Mouse (Mus musculus) brown adipose tissue, adult 24 weeks (tissue): Measurements from ENCODE around the gene 2010111I01Rik. TPM values are rescaled to one million over a fixed set of nuclear protein-coding genes. Genes with fewer than 3 reads are reported as not detected.

Experiments used
- H3K27ac ChIP-seq: fragments of 200-500 bp; replicated peaks from 2 replicates; pipeline ENCODE4 v1.5.1; 2012; ENCODE audit warnings: low read depth, mild to moderate bottlenecking, low read length
- H3K4me1 ChIP-seq: fragments of 200-500 bp; 2 replicates; pipeline ENCODE4 v1.6.1; 2012; ENCODE audit warnings: low read length, mixed read lengths; ENCODE audit not compliant: control insufficient read depth, insufficient read depth, insufficient read length
- H3K4me3 ChIP-seq: fragments of 200-500 bp; 2 replicates; pipeline ENCODE4 v1.5.1; 2012; ENCODE audit warnings: low read depth, mild to moderate bottlenecking, low read length, moderate library complexity; ENCODE audit not compliant: insufficient read depth
- polyA plus RNA-seq: library from polyadenylated mRNA; stranded (reverse); fragments of >200 nt; gene quantifications from 2 replicates; pipeline ENCODE4 v1.2.4, GENCODE M21; 2012; ENCODE audit not compliant: missing spikeins, insufficient read depth, insufficient read length

2010111I01Rik gene
- polyA plus RNA-seq, 1 experiment = 10.7 TPM

- Histone ChIP-seq H3K27ac (peak overlapping the region; percentile 39), H3K4me1 (peaks cover 38% of the 10 kb centered on the region), H3K4me3 (peak overlapping the region; percentile 39; the same call in 1 of the 2 replicates)
Observed at GRCm38 (mm10) chr13:63274488-63275166, 309.9 kb downstream of the 2010111I01Rik start.

- Histone ChIP-seq H3K4me3 (no peak overlapping the region), H3K27ac (no peak overlapping the region), H3K4me1 (peaks cover 45% of the 10 kb centered on the region)
Observed at GRCm38 (mm10) chr13:63276389-63276788, 311.7 kb downstream of the 2010111I01Rik start.

- Histone ChIP-seq H3K4me3 (no peak overlapping the region), H3K4me1 (peaks cover 45% of the 10 kb centered on the region), H3K27ac (peak overlapping the region; percentile 54)
Observed at GRCm38 (mm10) chr13:63277316-63277715, 312.6 kb downstream of the 2010111I01Rik start.

- H3K27ac ChIP-seq = peak overlapping the region; percentile 87
- H3K4me3 ChIP-seq = peak overlapping the region; percentile 22; the same call in 1 of the 2 replicates
- H3K4me1 ChIP-seq = peaks cover 42% of the 10 kb centered on the region
Observed at GRCm38 (mm10) chr13:63278141-63278631, 313.5 kb downstream of the 2010111I01Rik start.

- Histone ChIP-seq H3K4me1 (peaks cover 39% of the 10 kb centered on the region), H3K4me3 (peak overlapping the region; percentile 22)
Observed at GRCm38 (mm10) chr13:63278796-63279475, 314.2 kb downstream of the 2010111I01Rik start.

GRCm38 (mm10) chr13:63279807-63280206, 315.1 kb downstream of the 2010111I01Rik start:
- H3K27ac ChIP-seq = peak overlapping the region; percentile 87
- H3K4me3 ChIP-seq = 0 out of 2 replicates have a peak overlapping the region, but pooled peaks have one; percentile 7
- H3K4me1 ChIP-seq = peaks cover 36% of the 10 kb centered on the region

More at GRCm38 (mm10) chr13:63278796-63279475, 314.2 kb downstream of the 2010111I01Rik start:
- H3K27ac ChIP-seq = peak overlapping the region; percentile 87

GRCm38 (mm10) chr13:63280344-63280743, 315.7 kb downstream of the 2010111I01Rik start:
- peak overlapping the region; percentile 33 for H3K27ac ChIP-seq
- peak overlapping the region; percentile 1; the same call in 1 of the 2 replicates for H3K4me3 ChIP-seq
- H3K4me1 ChIP-seq = peaks cover 36% of the 10 kb centered on the region

GRCm38 (mm10) chr13:63281206-63281605, 316.5 kb downstream of the 2010111I01Rik start:
- Histone ChIP-seq H3K4me3 (no peak overlapping the region), H3K4me1 (peaks cover 34% of the 10 kb centered on the region), H3K27ac (no peak overlapping the region)

GRCm38 (mm10) chr13:63283236-63283635, 318.5 kb downstream of the 2010111I01Rik start:
- Histone ChIP-seq H3K27ac (no peak overlapping the region), H3K4me1 (peaks cover 31% of the 10 kb centered on the region), H3K4me3 (no peak overlapping the region)

- H3K4me1 ChIP-seq = peaks cover 23% of the 10 kb centered on the region
- no peak overlapping the region for H3K4me3 ChIP-seq
- H3K27ac ChIP-seq = no peak overlapping the region
Observed at GRCm38 (mm10) chr13:63284748-63285147, 320.1 kb downstream of the 2010111I01Rik start.

- Histone ChIP-seq H3K27ac (no peak overlapping the region), H3K4me3 (no peak overlapping the region)
Observed at GRCm38 (mm10) chr13:63286483-63287102, 321.9 kb downstream of the 2010111I01Rik start.

GRCm38 (mm10) chr13:63289152-63289551, 324.5 kb downstream of the 2010111I01Rik start:
- H3K4me3 ChIP-seq = no peak overlapping the region
- 0 out of 2 replicates have a peak overlapping the region, but pooled peaks have one; percentile 11 for H3K27ac ChIP-seq
- peaks cover 28% of the 10 kb centered on the region for H3K4me1 ChIP-seq

More at GRCm38 (mm10) chr13:63286483-63287102, 321.9 kb downstream of the 2010111I01Rik start:
- H3K4me1 ChIP-seq = peaks cover 19% of the 10 kb centered on the region

GRCm38 (mm10) chr13:63289687-63290086, 325.0 kb downstream of the 2010111I01Rik start:
- Histone ChIP-seq H3K4me3 (no peak overlapping the region), H3K27ac (no peak overlapping the region), H3K4me1 (peaks cover 32% of the 10 kb centered on the region)

GRCm38 (mm10) chr13:63290126-63290525, 325.4 kb downstream of the 2010111I01Rik start:
- Histone ChIP-seq H3K27ac (no peak overlapping the region; the same call in 1 of the 2 replicates), H3K4me1 (peaks cover 36% of the 10 kb centered on the region), H3K4me3 (no peak overlapping the region)

GRCm38 (mm10) chr13:63291016-63291415, 326.3 kb downstream of the 2010111I01Rik start:
- peaks cover 39% of the 10 kb centered on the region for H3K4me1 ChIP-seq
- peak overlapping the region; percentile 48 for H3K27ac ChIP-seq
- no peak overlapping the region for H3K4me3 ChIP-seq
